ENCODE assay signal across 21 mouse cellular contexts in the genomic region with DNA sequence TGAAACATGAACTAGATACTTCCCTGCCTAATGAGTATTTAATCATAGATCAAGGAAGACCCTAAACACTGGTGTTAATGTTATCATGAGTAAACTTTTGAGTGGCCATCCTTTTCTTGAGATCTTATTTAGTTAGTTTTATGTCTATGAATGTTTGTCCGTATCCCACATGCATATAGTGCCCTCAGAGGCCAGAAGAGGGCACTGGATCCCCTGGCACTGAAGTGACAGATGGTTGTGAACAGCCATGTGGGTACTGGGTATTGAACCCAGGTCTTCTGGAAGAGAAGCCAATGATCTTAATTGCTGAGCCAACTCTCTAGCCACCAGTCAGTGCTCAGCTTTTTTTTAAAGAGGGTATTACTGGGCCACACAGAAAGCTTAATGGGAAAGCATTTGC.
DNase-seq lines count a peak whose midpoint lies in the region; ATAC-seq and TF ChIP-seq lines count a peak whose summit lies in the region.
"Had no signal": no experiment of that assay in that cellular context is flagged by ENCODE, and none has a peak within 500 bp of the region (broad histone marks: within the 10 kb centered on the region; RNA-seq: fewer than 3 reads in every experiment).

No protein-coding gene starts in this region.

- no peaks in the 10 kb centered on the region for H3K36me3 ChIP-seq in intestine, postnatal 0 days (ENCODE audit: control insufficient read depth, insufficient read depth)
- H3K36me3 ChIP-seq in intestine, embryonic 15.5 days = no peaks in the 10 kb centered on the region
- no peaks in the 10 kb centered on the region for H3K36me3 ChIP-seq in lung, postnatal 0 days (ENCODE audit: insufficient read depth, low read length)
- no peaks in the 10 kb centered on the region for H3K36me3 ChIP-seq in ES-Bruce4 (ENCODE audit: control insufficient read depth, insufficient read depth, low read length, poor library complexity, severe bottlenecking)
- H3K36me3 ChIP-seq: embryonic facial prominence, embryonic 10.5 days; heart, embryonic 15.5 days; hindbrain, embryonic 13.5 days had no signal

- no peak overlapping the region for H3K27ac ChIP-seq in intestine, postnatal 0 days (ENCODE audit: low read depth, low read length)
- no peak overlapping the region for H3K27ac ChIP-seq in intestine, embryonic 15.5 days
- H3K27ac ChIP-seq in lung, postnatal 0 days (ENCODE audit: low read length) = no peak overlapping the region
- no peak overlapping the region for H3K27ac ChIP-seq in ES-Bruce4 (ENCODE audit: insufficient read depth, low read length)
- H3K27ac ChIP-seq: embryonic facial prominence, embryonic 10.5 days; forebrain, embryonic 13.5 days; heart, embryonic 15.5 days; hindbrain, embryonic 13.5 days; hindbrain, postnatal 0 days had no signal

- H3K9me3 ChIP-seq in intestine, postnatal 0 days (ENCODE audit: control insufficient read depth) = no peaks in the 10 kb centered on the region
- no peaks in the 10 kb centered on the region for H3K9me3 ChIP-seq in intestine, embryonic 15.5 days
- no peaks in the 10 kb centered on the region for H3K9me3 ChIP-seq in lung, postnatal 0 days (ENCODE audit: low read length)
- H3K9me3 ChIP-seq in ES-Bruce4 (replicated peaks; ENCODE audit: control insufficient read depth, insufficient read depth, low read length, poor library complexity, severe bottlenecking) = no peaks in the 10 kb centered on the region
- H3K9me3 ChIP-seq: embryonic facial prominence, embryonic 10.5 days; forebrain, embryonic 13.5 days; heart, embryonic 15.5 days; hindbrain, embryonic 13.5 days had no signal

- H3K27me3 ChIP-seq in intestine, postnatal 0 days (replicated peaks; ENCODE audit: control insufficient read depth, insufficient read depth, low read length) = no peaks in the 10 kb centered on the region
- H3K27me3 ChIP-seq in intestine, embryonic 15.5 days (replicated peaks) = no peaks in the 10 kb centered on the region
- H3K27me3 ChIP-seq in lung, postnatal 0 days (replicated peaks; ENCODE audit: insufficient read depth, low read length) = no peaks in the 10 kb centered on the region
- no peaks in the 10 kb centered on the region for H3K27me3 ChIP-seq in ES-Bruce4 (ENCODE audit: control insufficient read depth, insufficient read depth, low read length, poor library complexity, severe bottlenecking)
- H3K27me3 ChIP-seq: forebrain, embryonic 13.5 days; heart, embryonic 15.5 days; hindbrain, embryonic 13.5 days had no signal

- no peak overlapping the region for H3K4me3 ChIP-seq in intestine, postnatal 0 days (ENCODE audit: low read depth, low read length)
- H3K4me3 ChIP-seq in intestine, embryonic 15.5 days (replicated peaks) = no peak overlapping the region
- H3K4me3 ChIP-seq in lung, postnatal 0 days (ENCODE audit: low read depth, low read length) = no peak overlapping the region
- H3K4me3 ChIP-seq in ES-Bruce4 (ENCODE audit: low read depth, low read length) = no peak overlapping the region
- H3K4me3 ChIP-seq: embryonic facial prominence, embryonic 10.5 days; forebrain, embryonic 13.5 days; heart, embryonic 15.5 days; hindbrain, embryonic 13.5 days had no signal

- no peak for DNase-seq in lung, postnatal 0 days (ENCODE audit: low spot score)
- no peak for DNase-seq in lung, postnatal 25 days (ENCODE audit: low spot score)
- DNase-seq in right cerebral cortex, postnatal 10 days (ENCODE audit: low spot score in 2 of 2) = no peak
- no peak for DNase-seq in spleen, postnatal 36 days (ENCODE audit: low spot score in 2 of 2)
- DNase-seq: adrenal gland, adult 2 months; adrenal gland, postnatal 25 days; cerebellum, adult 2 months; cerebellum, postnatal 10 days; forebrain, postnatal 0 days; gastrocnemius, postnatal 36 days; heart, adult 11 months; heart, postnatal 14 days had no signal

- no peak overlapping the region for H3K9ac ChIP-seq in intestine, postnatal 0 days (ENCODE audit: low read depth, low read length)
- no peak overlapping the region for H3K9ac ChIP-seq in intestine, embryonic 15.5 days
- H3K9ac ChIP-seq in lung, postnatal 0 days (replicated peaks; ENCODE audit: low read depth) = no peak overlapping the region
- no peak overlapping the region for H3K9ac ChIP-seq in ES-Bruce4 (ENCODE audit: low read depth, poor library complexity, severe bottlenecking)
- H3K9ac ChIP-seq: forebrain, embryonic 13.5 days; forebrain, postnatal 0 days; heart, embryonic 15.5 days; hindbrain, embryonic 13.5 days had no signal

- H3K4me2 ChIP-seq in intestine, postnatal 0 days (replicated peaks; ENCODE audit: low read depth) = no peak overlapping the region
- no peak overlapping the region for H3K4me2 ChIP-seq in intestine, embryonic 15.5 days (replicated peaks)
- no peak overlapping the region for H3K4me2 ChIP-seq in lung, postnatal 0 days (replicated peaks; ENCODE audit: low read depth, low read length)
- H3K4me2 ChIP-seq: forebrain, embryonic 13.5 days; heart, embryonic 11.5 days; heart, embryonic 15.5 days; hindbrain, embryonic 13.5 days had no signal

- no peak for TF ChIP-seq POLR2A in ES-Bruce4 (IDR thresholded peaks at IDR 0.05; ENCODE audit: insufficient read depth, low read length)

- no peak for ATAC-seq in intestine, postnatal 0 days
- no peak for ATAC-seq in intestine, embryonic 15.5 days
- ATAC-seq in lung, postnatal 0 days = no peak
- ATAC-seq: forebrain, embryonic 13.5 days; forebrain, postnatal 0 days; hindbrain, postnatal 0 days had no signal

- peak; percentile 27 for TF ChIP-seq CTCF in intestine, postnatal 0 days (IDR thresholded peaks at IDR 0.05; ENCODE audit: low read depth)
- TF ChIP-seq CTCF in lung, postnatal 0 days (IDR thresholded peaks at IDR 0.05) = peak; percentile 19; the same call in 1 of the 2 replicates
- TF ChIP-seq CTCF in ES-Bruce4 (IDR thresholded peaks at IDR 0.05; ENCODE audit: low read depth, low read length) = peak; percentile 3

- no peaks in the 10 kb centered on the region for H3K4me1 ChIP-seq in intestine, postnatal 0 days (replicated peaks; ENCODE audit: control insufficient read depth, insufficient read depth, low read length)
- H3K4me1 ChIP-seq in intestine, embryonic 15.5 days (replicated peaks) = no peaks in the 10 kb centered on the region
- H3K4me1 ChIP-seq in lung, postnatal 0 days (ENCODE audit: insufficient read depth, low read depth, low read length) = no peaks in the 10 kb centered on the region
- H3K4me1 ChIP-seq in ES-Bruce4 (ENCODE audit: control insufficient read depth, insufficient read depth, low read length) = peaks cover 2% of the 10 kb centered on the region

- 91% methylated on average over 1 of the region's 1 CpGs for WGBS in intestine, postnatal 0 days
- 82% methylated on average over 1 of the region's 1 CpGs for WGBS in intestine, embryonic 15.5 days
- WGBS in lung, postnatal 0 days = 82% methylated on average over 1 of the region's 1 CpGs

- no peak for TF ChIP-seq EP300 in lung, postnatal 0 days (IDR thresholded peaks at IDR 0.05)
- TF ChIP-seq EP300 in ES-Bruce4 (IDR thresholded peaks at IDR 0.05; ENCODE audit: insufficient read depth, low read depth, low read length) = no peak
